Mouse (Mus musculus) lung, embryonic 14.5 days (tissue): ENCODE results near the gene Pigw. TPM values are rescaled to one million over a fixed set of nuclear protein-coding genes. Genes with fewer than 3 reads are reported as not detected.
"Not testable (repeated sequence)": the region's sequence is repeated elsewhere in the genome, so short reads cannot be mapped to it uniquely, and the experiment has no call there.

Source experiments
- ATAC-seq: fragments of 200-750 bp; cut with Nextera tagmentation; 2 replicates; pipeline ENCODE4 v1.8.0; 2017; ENCODE audit warnings: mild to moderate bottlenecking, moderate TSS enrichment, moderate library complexity; ENCODE audit not compliant: insufficient read depth
- DNase-seq: peaks from one replicate; pipeline ENCODE4 v3.0.0-alpha.2; 2015
- H3K27ac ChIP-seq: fragments of 300-500 bp; sonication (generic); 2 replicates; pipeline ENCODE4 v1.5.1; 2014; ENCODE audit warnings: low read depth, mild to moderate bottlenecking, moderate library complexity
- H3K27me3 ChIP-seq: fragments of 300-500 bp; sonication (generic); 2 replicates; pipeline ENCODE4 v1.6.1; 2014; ENCODE audit warnings: low read length, control low read depth; ENCODE audit not compliant: insufficient read depth
- H3K36me3 ChIP-seq: fragments of 300-500 bp; sonication (generic); 2 replicates; pipeline ENCODE4 v1.6.1; 2014; ENCODE audit warnings: control low read depth; ENCODE audit not compliant: insufficient read depth
- H3K4me1 ChIP-seq: fragments of 300-500 bp; sonication (generic); 2 replicates; pipeline ENCODE4 v1.6.1; 2014; ENCODE audit warnings: antibody characterized with exemption, control low read depth; ENCODE audit not compliant: insufficient read depth
- H3K4me2 ChIP-seq: fragments of 300-500 bp; sonication (generic); 2 replicates; pipeline ENCODE4 v1.6.1; 2014; ENCODE audit warnings: mild to moderate bottlenecking
- H3K4me3 ChIP-seq: fragments of 300-500 bp; sonication (generic); 2 replicates; pipeline ENCODE4 v1.5.1; 2014; ENCODE audit warnings: low read depth, low read length
- H3K9ac ChIP-seq: fragments of 300-500 bp; sonication (generic); 2 replicates; pipeline ENCODE4 v1.6.1; 2014
- H3K9me3 ChIP-seq: fragments of 300-500 bp; sonication (generic); 2 replicates; pipeline ENCODE4 v1.6.1; 2016; ENCODE audit warnings: low read depth, low read length, control low read depth
- CTCF ChIP-seq: IDR thresholded peaks from 2 replicates; pipeline ENCODE4 v1.5.1; 2016; ENCODE audit warnings: antibody characterized with exemption, low read depth
- WGBS: fragments of 180-500 bp; shearing (Covaris S2); extraction: QIAGEN DNeasy Blood & Tissue Kit; methylation state at CpG from one replicate; pipeline ENCODE4 v1.1.7; 2014; 5-methylcytosine and 5-hydroxymethylcytosine counted together
- polyA plus RNA-seq: library from polyadenylated mRNA; unstranded; fragments of >200 nt; fragmentation: Nextera tagmentation; extraction: Ambion mirVana; gene quantifications from 2 replicates; pipeline ENCODE4 v1.2.1, GENCODE M21; 2014

Gene Pigw
- polyA plus RNA-seq, 1 experiment from 2014 or later, result 2.9 TPM

GRCm38 (mm10) chr11:84879007-84879771 lies 896 bp downstream of the Pigw start:
- Histone ChIP-seq H3K9me3 (no peaks in the 10 kb centered on the region), H3K4me3 (peak overlapping the region; percentile 87), H3K27me3 (no peaks in the 10 kb centered on the region), H3K4me2 (peak overlapping the region; percentile 92), H3K27ac (peak overlapping the region; percentile 94), H3K4me1 (peaks cover 5% of the 10 kb centered on the region; the same call in 1 of the 2 replicates), H3K36me3 (peaks cover 21% of the 10 kb centered on the region; the same call in 1 of the 2 replicates), H3K9ac (peak overlapping the region; percentile 86)
- 17% methylated on average over 7 of the region's 7 CpGs for WGBS
- no peak for TF ChIP-seq CTCF
- ATAC-seq (no peak), DNase-seq (no peak)

GRCm38 (mm10) chr11:84876020-84876419 lies 4.1 kb downstream of the Pigw start:
- H3K27me3 ChIP-seq, DNase-seq, H3K9me3 ChIP-seq, H3K4me3 ChIP-seq, ATAC-seq, H3K36me3 ChIP-seq, H3K4me1 ChIP-seq, H3K9ac ChIP-seq, H3K27ac ChIP-seq, H3K4me2 ChIP-seq: not testable (repeated sequence)
- WGBS, result no CpG with 5 or more reads among the region's 1 CpGs

- TF ChIP-seq CTCF, result no peak
- H3K4me1 ChIP-seq, result no peaks in the 10 kb centered on the region
- no peak overlapping the region for H3K27ac ChIP-seq
- H3K4me3 ChIP-seq, result no peak overlapping the region
- H3K4me2 ChIP-seq, result peak overlapping the region; percentile 18; the same call in 1 of the 2 replicates
- H3K9ac ChIP-seq, result no peak overlapping the region
- no peak for ATAC-seq
- H3K27me3 ChIP-seq, result no peaks in the 10 kb centered on the region
- H3K9me3 ChIP-seq, result no peaks in the 10 kb centered on the region
- no peak for DNase-seq
- 0 out of 2 replicates have a peak, but pooled peaks cover 8% of the 10 kb centered on the region for H3K36me3 ChIP-seq
- WGBS, result 71% methylated on average over 1 of the region's 1 CpGs
These were observed 6.8 kb downstream of the Pigw start for GRCm38 (mm10) chr11:84873042-84873833.

DNA sequence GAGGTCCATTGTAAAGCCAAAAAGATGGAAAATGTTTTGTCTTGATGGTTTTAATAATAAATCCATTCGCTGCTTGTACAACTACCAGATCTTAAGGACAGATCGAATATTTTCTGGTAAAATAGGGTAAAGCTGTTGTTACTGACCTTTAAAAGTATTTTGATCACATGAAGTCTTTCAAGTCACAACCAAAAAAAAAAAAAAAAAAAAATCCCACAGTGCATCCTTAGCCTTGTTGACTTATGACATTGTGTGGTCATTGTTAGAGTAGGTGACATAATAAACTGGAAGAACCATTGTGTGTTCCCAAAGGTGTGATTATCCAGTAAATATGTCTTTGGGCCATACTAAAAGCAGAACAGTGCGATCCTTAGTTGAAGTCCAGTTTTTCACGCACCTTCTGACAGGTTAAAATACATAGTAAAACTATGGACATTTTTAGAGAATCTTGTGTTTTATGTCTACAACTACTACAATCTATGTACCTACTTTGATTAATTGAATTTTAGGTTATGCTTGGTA lies 8.5 kb downstream of the Pigw start:
- Histone ChIP-seq H3K4me3 (peak overlapping the region; percentile 92), H3K9ac (peak overlapping the region; percentile 93), H3K27ac (peak overlapping the region; percentile 98), H3K27me3 (no peaks in the 10 kb centered on the region), H3K36me3 (peaks cover 6% of the 10 kb centered on the region; the same call in 1 of the 2 replicates), H3K4me2 (peak overlapping the region; percentile 82), H3K9me3 (no peaks in the 10 kb centered on the region), H3K4me1 (no peaks in the 10 kb centered on the region)
- TF ChIP-seq CTCF, result no peak
- no peak for DNase-seq
- ATAC-seq, result no peak
- WGBS, result 72% methylated on average over 4 of the region's 4 CpGs

GRCm38 (mm10) chr11:84871046-84871445 lies 9.0 kb downstream of the Pigw start:
- peaks cover 3% of the 10 kb centered on the region; the same call in 1 of the 2 replicates for H3K36me3 ChIP-seq
- peak overlapping the region; percentile 82 for H3K4me2 ChIP-seq
- ATAC-seq (no peak; the same call in 1 of the 2 replicates), DNase-seq (peak; percentile 69)
- H3K4me3 ChIP-seq, result peak overlapping the region; percentile 92
- H3K27ac ChIP-seq, result peak overlapping the region; percentile 98
- H3K9ac ChIP-seq, result peak overlapping the region; percentile 93
- H3K9me3 ChIP-seq, result no peaks in the 10 kb centered on the region
- H3K27me3 ChIP-seq, result no peaks in the 10 kb centered on the region
- H3K4me1 ChIP-seq, result no peaks in the 10 kb centered on the region
- under 1% methylated on average over 10 of the region's 10 CpGs for WGBS
- no peak for TF ChIP-seq CTCF

DNA sequence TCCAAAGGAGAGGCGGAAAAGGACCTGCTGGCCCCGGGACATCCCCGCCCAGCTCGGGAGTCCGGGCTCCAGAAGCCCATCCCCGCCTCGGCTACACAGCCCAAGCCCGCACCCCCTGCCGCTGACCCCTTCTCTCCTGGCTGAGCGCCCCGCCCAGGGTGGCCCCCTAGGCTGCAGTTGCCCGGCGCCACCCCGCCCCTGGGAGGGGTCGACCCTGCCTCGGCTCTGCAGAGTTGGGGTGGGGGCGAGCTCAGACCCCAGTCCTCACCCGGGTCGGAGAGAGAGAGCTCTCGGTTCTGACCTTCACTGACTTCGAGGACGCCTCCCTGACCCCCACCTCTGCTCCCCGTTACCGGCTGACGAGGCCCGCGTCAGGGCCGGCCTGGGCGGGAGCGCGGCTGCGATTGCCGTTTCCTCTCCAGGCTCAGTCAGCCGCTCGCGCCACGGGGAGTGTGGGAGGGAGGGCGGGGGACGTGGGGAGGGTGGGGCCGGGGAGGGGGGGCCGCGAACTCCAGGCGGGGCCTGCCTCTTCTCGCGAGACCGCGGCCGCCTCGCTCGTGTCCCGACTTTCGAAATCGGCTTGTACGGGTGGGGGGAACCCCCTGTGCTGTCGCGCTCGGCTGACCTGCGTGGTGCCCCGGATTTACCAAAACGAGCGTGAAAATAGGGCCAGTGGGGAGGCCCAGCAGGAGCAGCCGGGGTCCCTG lies 9.6 kb downstream of the Pigw start, which contains the start of gene Ggnbp2:
TSS of gene Ggnbp2 (minus strand) at position 481 of the 707 bp plus-strand sequence.
- ATAC-seq (peak; percentile 90), DNase-seq (peak; percentile 95)
- Histone ChIP-seq H3K9me3 (no peaks in the 10 kb centered on the region), H3K4me1 (no peaks in the 10 kb centered on the region), H3K36me3 (peaks cover 7% of the 10 kb centered on the region), H3K4me3 (peak within 1 kb of the TSS; percentile 92), H3K9ac (peak within 1 kb of the TSS; percentile 94), H3K4me2 (peak within 1 kb of the TSS; percentile 93), H3K27me3 (no peaks in the 10 kb centered on the region), H3K27ac (peak within 1 kb of the TSS; percentile 98)
- TF ChIP-seq CTCF, result no peak
- 1% methylated on average over 46 of the region's 62 CpGs for WGBS
